Mouse (Mus musculus): ENCODE data around the gene Ccdc84. TPM values are rescaled to one million over a fixed set of nuclear protein-coding genes. Genes with fewer than 3 reads are reported as not detected.
"Not testable (repeated sequence)": the region's sequence is repeated elsewhere in the genome, so short reads cannot be mapped to it uniquely, and the experiment has no call there.

Gene Ccdc84
- total RNA-seq, 1 experiment from 2014 or later = 21.4 TPM

DNA sequence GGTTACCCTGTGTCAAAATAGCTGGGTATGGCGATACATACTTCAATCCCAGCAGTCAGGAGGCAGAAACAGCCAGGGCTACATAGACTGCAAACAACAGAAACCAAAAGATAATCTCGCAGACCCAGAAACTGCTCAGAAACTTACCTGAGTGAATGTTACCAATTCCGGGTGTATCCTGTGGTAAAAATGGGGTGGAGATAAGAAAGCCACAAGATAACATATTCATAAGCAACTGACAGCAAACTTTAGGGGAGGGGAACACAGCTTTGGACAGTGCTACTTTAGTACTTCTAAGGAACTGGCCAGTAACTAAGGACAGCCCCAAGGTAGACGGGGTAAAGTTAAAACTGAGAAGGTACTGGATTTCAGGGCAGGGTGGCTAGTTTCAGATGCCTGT, 6.1 kb downstream of the Ccdc84 start:
- ATAC-seq (replicated peaks in 1 of 2; ENCODE audit: insufficient read depth in 1 of 2, low FRiP score in 2 of 2, low TSS enrichment in 1 of 2, low read depth in 1 of 2, poor library complexity in 2 of 2, severe bottlenecking in 2 of 2) = no peak

- no peak for ATAC-seq (replicated peaks in 1 of 2; ENCODE audit: insufficient read depth in 1 of 2, low FRiP score in 2 of 2, low TSS enrichment in 1 of 2, low read depth in 1 of 2, poor library complexity in 2 of 2, severe bottlenecking in 2 of 2)
Measured at GRCm38 (mm10) chr9:44411601-44412130, 6.7 kb downstream of the Ccdc84 start.

DNA sequence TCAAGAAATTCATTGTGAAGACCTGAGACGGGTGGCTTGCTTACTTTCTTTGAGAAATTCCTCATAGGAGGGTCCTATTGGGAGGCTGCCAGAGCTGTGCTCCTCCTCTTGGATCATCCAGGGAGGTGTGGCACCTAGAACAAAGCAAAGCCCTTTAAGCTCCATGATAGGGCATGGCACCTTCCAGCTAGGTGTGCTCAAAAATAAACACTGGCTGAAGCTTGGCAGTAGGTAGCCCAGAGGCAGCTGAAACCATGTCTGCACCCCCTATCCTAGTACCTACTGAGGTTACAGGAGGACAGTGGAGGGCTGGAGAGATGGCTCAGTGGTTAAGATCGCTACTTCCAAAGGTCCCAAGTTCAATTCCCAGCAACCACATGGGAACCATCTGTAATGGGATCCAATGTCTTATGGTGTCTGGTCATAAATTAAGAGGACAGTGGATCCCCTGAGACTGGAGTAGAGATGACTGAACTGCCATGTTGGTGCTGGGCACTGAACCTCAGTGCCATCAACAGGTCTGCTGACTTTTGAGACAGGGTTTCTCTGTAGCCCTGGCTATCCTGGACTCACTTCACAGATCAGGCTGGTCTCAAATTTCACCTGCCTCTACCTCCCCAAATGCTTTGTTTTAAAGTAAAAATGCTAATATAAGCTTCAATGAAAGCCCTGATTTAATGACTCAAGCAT, 7.6 kb downstream of the Ccdc84 start:
- ATAC-seq (replicated peaks in 1 of 2; ENCODE audit: insufficient read depth in 1 of 2, low FRiP score in 2 of 2, low TSS enrichment in 1 of 2, low read depth in 1 of 2, poor library complexity in 2 of 2, severe bottlenecking in 2 of 2) = no peak

GRCm38 (mm10) chr9:44408693-44409092, 9.7 kb downstream of the Ccdc84 start:
- not testable (repeated sequence) for ATAC-seq (replicated peaks in 1 of 2; ENCODE audit: insufficient read depth in 1 of 2, low FRiP score in 2 of 2, low TSS enrichment in 1 of 2, low read depth in 1 of 2, poor library complexity in 2 of 2, severe bottlenecking in 2 of 2)

DNA sequence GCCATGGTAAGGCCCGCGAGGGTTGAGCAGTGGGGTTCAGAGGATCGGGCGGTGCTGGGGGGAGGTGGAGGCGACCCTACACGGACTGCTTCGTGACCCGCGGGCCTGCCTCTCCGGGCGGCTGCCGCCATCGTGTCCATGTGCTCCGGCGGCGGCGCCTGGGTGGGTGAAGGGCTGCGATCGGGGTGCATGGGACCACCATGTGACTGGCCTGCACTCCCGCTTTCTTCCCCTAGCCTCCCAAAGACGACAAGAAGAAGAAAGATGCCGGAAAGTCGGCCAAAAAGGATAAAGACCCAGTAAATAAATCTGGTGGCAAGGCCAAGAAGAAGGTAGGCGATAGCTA, 10.6 kb downstream of the Ccdc84 start:
- ATAC-seq (replicated peaks in 1 of 2; ENCODE audit: insufficient read depth in 1 of 2, low FRiP score in 2 of 2, low TSS enrichment in 1 of 2, low read depth in 1 of 2, poor library complexity in 2 of 2, severe bottlenecking in 2 of 2) = peak in 1 of 2 experiments; percentile 22; a peak in 1 of 4 replicates

DNA sequence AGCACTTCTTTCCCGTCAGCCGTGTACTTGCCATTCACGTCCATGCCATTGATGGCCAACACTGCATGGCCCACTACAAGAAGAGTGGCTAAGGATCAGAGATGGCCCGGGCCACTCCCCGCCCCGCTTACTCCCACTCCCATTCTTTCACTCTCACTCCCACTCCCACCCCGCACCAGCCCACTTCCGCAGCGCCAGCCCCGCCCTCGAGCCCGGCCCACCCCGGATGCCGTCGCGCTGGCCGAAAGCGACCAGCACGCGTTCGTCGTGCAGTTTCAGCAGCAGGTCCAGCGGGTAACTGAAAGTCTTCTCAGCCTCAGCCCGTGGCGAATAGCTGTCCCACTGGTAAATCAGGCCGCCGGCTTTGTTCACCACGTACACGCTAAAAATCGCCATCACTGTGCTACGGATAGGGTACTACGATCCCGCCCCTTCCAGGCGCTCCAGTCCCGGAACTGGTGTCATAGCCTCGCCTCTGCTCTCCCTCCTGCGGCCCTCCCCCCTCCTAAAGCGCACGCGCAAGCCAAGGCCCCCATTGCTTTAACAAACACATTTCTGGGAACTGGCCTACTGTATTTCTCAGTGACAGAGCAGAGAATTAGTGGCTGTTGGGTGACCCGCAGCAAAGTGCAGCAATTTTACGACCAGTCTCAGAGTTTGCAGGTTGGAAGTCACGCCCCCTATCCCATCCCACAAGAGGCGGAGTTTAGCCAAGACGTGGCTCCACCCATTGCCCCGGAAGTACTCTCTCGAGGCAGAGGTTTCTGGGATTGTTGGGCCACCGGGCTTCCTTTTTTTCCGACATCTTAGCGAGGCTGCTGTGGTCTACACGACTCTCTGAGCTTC, 11.2 kb downstream of the Ccdc84 start, which contains the start of the genes Rps25 and Trappc4:
Gene Rps25 (plus strand): TSS at position 234 of the 846 bp plus-strand sequence.
Gene Trappc4 (minus strand): TSS at position 695 of the 846 bp plus-strand sequence.
- ATAC-seq (replicated peaks in 1 of 2; ENCODE audit: insufficient read depth in 1 of 2, low FRiP score in 2 of 2, low TSS enrichment in 1 of 2, low read depth in 1 of 2, poor library complexity in 2 of 2, severe bottlenecking in 2 of 2) = peak; percentile 94

DNA sequence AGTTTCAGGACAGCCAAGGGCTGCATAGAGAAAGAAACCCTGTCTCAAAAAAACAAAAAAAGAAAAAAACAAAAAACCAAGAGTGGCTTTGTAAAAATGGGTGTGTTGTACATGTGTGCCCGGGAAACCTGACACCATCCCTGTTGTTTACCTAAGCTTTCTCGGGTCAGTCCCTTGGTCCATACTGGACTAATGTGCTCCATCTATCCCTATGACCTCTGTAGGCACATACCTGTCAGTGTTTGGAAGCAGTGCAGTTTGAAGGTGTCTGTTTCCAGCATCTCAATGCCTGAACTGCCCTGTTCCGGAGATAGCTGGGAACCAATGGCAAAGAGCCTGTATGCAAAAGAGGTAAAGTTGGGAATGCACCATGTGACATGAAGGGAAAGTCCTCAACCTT, 13.4 kb downstream of the Ccdc84 start:
- ATAC-seq (replicated peaks in 1 of 2; ENCODE audit: insufficient read depth in 1 of 2, low FRiP score in 2 of 2, low TSS enrichment in 1 of 2, low read depth in 1 of 2, poor library complexity in 2 of 2, severe bottlenecking in 2 of 2) = no peak

DNA sequence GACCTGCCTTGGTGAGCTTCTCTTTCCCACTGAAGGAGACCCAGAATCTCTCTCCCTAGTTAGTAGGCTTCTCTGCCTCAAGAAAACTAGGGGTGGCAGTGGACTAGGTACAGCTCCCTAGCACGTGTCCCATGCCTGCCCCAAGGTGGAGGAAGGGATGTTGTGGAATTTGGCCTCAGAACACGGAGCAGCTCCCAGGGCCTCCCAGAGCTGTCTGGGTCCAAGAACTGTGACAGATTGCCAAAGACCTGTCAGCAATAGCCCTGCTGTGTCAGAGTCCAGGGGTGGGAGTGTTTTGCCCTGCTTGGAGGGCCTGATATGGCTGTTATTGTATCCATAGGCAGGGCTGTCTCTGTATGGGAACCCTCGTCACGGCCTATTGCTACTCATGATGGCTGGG, 17.3 kb downstream of the Ccdc84 start:
- ATAC-seq (replicated peaks in 1 of 2; ENCODE audit: insufficient read depth in 1 of 2, low FRiP score in 2 of 2, low TSS enrichment in 1 of 2, low read depth in 1 of 2, poor library complexity in 2 of 2, severe bottlenecking in 2 of 2) = no peak

DNA sequence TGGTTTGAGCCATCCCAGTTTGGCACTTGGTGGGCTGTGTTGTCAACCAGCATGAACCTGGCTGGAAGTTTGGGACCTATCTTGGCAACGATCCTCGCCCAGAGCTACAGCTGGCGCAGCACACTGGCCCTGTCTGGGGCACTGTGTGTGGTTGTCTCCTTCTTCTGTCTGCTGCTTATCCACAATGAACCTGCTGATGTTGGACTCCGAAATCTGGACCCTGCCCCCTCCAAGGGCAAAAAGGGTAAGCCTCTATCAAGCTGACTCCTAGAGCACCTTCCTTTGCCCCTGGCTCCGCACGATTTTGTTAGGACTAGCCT, 18.6 kb downstream of the Ccdc84 start:
- ATAC-seq (replicated peaks in 1 of 2; ENCODE audit: insufficient read depth in 1 of 2, low FRiP score in 2 of 2, low TSS enrichment in 1 of 2, low read depth in 1 of 2, poor library complexity in 2 of 2, severe bottlenecking in 2 of 2) = no peak

GRCm38 (mm10) chr9:44399114-44399794, 19.1 kb downstream of the Ccdc84 start:
- no peak for ATAC-seq (replicated peaks in 1 of 2; ENCODE audit: insufficient read depth in 1 of 2, low FRiP score in 2 of 2, low TSS enrichment in 1 of 2, low read depth in 1 of 2, poor library complexity in 2 of 2, severe bottlenecking in 2 of 2)

- no peak for ATAC-seq (replicated peaks in 1 of 2; ENCODE audit: insufficient read depth in 1 of 2, low FRiP score in 2 of 2, low TSS enrichment in 1 of 2, low read depth in 1 of 2, poor library complexity in 2 of 2, severe bottlenecking in 2 of 2)
Measured at GRCm38 (mm10) chr9:44398551-44398950, 19.8 kb downstream of the Ccdc84 start.

DNA sequence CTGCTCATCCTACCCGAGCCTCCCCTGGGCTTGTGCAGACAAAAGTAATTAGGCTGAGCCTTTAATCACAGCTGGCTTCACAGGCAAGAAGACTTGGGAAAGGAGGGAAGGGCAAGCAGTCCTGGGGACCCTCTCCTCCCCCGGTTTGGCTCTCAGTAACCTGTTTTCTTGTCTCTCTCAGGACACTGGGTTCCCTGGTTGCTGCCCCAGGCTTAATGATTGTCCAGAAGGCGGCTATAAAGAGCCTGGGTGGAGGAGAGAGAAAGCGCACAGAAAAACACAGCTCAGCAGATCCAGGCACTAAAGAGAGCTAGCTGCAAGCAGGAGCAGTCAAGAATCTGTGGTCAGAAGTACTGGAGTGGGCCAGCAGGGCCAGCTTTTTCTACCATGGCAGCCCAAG, 20.3 kb downstream of the Ccdc84 start:
- ATAC-seq (replicated peaks in 1 of 2; ENCODE audit: insufficient read depth in 1 of 2, low FRiP score in 2 of 2, low TSS enrichment in 1 of 2, low read depth in 1 of 2, poor library complexity in 2 of 2, severe bottlenecking in 2 of 2) = no peak

DNA sequence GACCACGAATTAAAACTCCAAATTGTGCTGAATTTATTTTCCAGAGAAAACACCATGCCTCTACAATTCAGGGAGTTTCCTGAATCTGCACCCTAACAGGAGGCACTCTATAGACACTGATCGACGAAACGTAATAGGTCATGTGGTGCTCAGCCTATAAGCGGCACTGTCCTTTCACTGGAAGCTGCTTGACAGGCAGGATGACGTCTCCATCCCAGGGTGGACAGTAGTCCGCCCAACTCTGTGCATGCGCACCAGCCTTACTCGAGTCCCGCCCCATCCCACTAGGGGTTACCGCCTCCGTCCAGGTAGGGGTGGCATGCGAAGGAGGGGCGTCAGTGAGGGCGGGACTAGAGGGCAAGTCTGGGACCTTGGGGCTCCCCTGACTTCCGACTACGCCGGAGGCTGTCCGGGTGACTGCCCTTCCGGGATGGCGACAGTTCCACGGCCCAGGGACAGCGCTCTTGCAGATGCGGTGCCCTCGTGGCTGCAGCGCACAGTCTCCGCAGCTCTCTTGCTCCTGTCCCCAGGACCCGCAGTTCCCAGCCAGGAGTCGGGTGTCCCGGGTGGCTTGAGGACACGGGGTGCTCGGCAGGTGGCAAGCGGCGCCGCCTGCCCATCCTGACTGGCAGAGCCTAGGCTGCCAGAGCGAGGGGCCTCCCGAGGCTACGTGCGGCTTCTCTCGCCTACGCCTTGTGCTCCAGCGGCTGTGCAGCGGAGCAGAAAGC, 21.5 kb downstream of the Ccdc84 start, which contains the start of gene Slc37a4:
Gene Slc37a4 (plus strand): TSS at position 169 of the 728 bp plus-strand sequence.
- peak; percentile 97 to 99 for ATAC-seq (replicated peaks in 1 of 2; ENCODE audit: insufficient read depth in 1 of 2, low FRiP score in 2 of 2, low TSS enrichment in 1 of 2, low read depth in 1 of 2, poor library complexity in 2 of 2, severe bottlenecking in 2 of 2)

DNA sequence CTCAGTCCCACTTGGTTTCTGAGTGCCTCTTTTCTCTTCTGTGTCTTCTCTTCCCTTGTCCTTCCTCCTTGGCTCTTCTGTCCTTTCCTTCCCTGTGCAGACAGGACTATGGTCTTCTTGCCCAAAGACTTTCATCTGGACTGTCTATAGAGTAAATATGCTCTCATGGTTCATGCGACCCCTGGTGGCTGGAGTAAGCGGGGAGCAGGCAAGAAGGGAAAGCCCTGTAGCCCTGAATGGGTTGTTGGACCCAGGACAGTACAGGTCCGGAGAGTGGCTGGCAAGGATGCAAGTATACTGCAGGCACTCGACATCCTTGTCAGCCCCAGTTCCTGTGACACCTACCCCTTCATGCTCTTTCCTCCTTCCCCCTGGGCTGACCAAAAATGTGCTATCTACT, 26.9 kb downstream of the Ccdc84 start:
- peak; percentile 62 to 68; a peak in 3 of 4 replicates for ATAC-seq (replicated peaks in 1 of 2; ENCODE audit: insufficient read depth in 1 of 2, low FRiP score in 2 of 2, low TSS enrichment in 1 of 2, low read depth in 1 of 2, poor library complexity in 2 of 2, severe bottlenecking in 2 of 2)

DNA sequence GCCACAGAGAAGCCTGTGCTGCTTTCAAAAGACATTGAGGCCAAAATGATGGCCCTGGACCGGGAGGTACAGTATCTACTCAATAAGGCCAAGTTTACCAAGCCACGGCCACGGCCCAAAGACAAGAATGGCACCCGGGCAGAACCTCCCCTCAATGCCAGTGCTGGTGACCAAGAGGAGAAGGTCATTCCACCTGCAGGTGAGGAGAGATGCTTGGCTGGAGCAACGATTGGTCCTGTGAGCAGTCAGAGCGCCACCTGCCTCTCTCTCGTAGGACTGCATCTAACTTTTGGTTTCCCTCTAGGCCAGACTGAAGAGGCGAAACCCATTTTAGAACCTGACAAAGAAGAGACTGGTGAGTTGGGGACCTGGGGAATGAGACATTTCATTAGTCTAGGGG, 29.1 kb downstream of the Ccdc84 start:
- peak in 1 of 2 experiments; percentile 57; a peak in 2 of 4 replicates for ATAC-seq (replicated peaks in 1 of 2; ENCODE audit: insufficient read depth in 1 of 2, low FRiP score in 2 of 2, low TSS enrichment in 1 of 2, low read depth in 1 of 2, poor library complexity in 2 of 2, severe bottlenecking in 2 of 2)

DNA sequence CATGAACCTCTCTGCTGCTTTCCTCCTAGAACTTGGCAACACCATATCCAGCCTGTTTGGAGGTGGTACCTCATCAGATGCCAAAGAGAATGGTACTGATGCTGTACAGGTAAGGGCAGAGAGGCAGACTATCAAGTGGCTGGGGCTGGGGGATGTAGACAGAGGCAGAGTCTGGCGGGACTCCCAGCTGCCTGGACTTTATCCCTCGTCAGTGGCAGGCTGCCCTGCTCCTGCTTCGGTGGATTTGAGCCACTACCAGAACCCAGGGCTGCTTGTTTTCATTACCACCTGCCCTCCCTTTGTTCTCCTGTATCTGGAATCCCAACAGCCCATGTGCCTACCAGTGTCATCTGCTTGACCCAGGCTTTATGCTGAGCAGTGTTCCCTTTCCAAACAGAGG, 31.1 kb downstream of the Ccdc84 start:
- ATAC-seq (replicated peaks in 1 of 2; ENCODE audit: insufficient read depth in 1 of 2, low FRiP score in 2 of 2, low TSS enrichment in 1 of 2, low read depth in 1 of 2, poor library complexity in 2 of 2, severe bottlenecking in 2 of 2) = no peak

DNA sequence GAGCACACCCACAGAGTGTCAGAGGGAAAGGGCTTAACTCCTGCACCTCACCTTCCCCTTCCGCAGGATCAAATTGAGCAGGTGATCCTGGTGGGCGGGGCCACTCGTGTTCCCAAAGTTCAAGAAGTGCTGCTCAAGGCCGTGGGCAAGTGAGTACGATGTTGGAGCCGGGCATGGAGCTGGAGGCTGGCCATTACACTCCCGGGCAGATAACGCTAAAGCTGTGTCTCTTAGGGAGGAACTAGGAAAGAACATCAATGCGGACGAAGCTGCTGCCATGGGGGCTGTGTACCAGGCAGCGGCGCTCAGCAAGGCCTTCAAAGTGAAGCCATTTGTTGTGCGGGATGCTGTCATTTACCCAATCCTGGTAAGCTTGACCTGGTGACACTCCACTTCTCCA, 33.8 kb downstream of the Ccdc84 start:
- no peak for ATAC-seq (replicated peaks in 1 of 2; ENCODE audit: insufficient read depth in 1 of 2, low FRiP score in 2 of 2, low TSS enrichment in 1 of 2, low read depth in 1 of 2, poor library complexity in 2 of 2, severe bottlenecking in 2 of 2)
